Mouse (Mus musculus) liver, embryonic 16.5 days (tissue): ENCODE data around the gene Atp2b1. TPM values are rescaled to one million over a fixed set of nuclear protein-coding genes. Genes with fewer than 3 reads are reported as not detected.

ENCODE experiments used
- ATAC-seq: fragments of 200-750 bp; cut with Nextera tagmentation; 2 replicates; pipeline ENCODE4 v1.8.0; 2017; ENCODE audit warnings: low read depth, mild to moderate bottlenecking, moderate number of reproducible peaks, moderate library complexity
- H3K27ac ChIP-seq: fragments of 300-500 bp; sonication (generic); 2 replicates; pipeline ENCODE4 v1.5.1; 2014; ENCODE audit warnings: mild to moderate bottlenecking, low read length
- H3K27me3 ChIP-seq: fragments of 300-500 bp; sonication (generic); 2 replicates; pipeline ENCODE4 v1.6.1; 2014; ENCODE audit warnings: low read depth, low read length, mixed read lengths; ENCODE audit not compliant: control insufficient read depth, insufficient read depth
- H3K36me3 ChIP-seq: fragments of 300-500 bp; sonication (generic); 2 replicates; pipeline ENCODE4 v1.6.1; 2014; ENCODE audit warnings: mild to moderate bottlenecking; ENCODE audit not compliant: control insufficient read depth, insufficient read depth
- H3K4me1 ChIP-seq: fragments of 300-500 bp; sonication (generic); 2 replicates; pipeline ENCODE4 v1.6.1; 2014; ENCODE audit warnings: low read depth, low read length, mixed read lengths; ENCODE audit not compliant: control insufficient read depth
- H3K4me2 ChIP-seq: fragments of 300-500 bp; sonication (generic); 2 replicates; pipeline ENCODE4 v1.6.1; 2014; ENCODE audit warnings: low read depth, low read length, mixed read lengths
- H3K4me3 ChIP-seq: fragments of 300-500 bp; sonication (generic); 2 replicates; pipeline ENCODE4 v1.5.1; 2014; ENCODE audit warnings: low read depth, mild to moderate bottlenecking, low read length
- H3K9ac ChIP-seq: fragments of 300-500 bp; sonication (generic); 2 replicates; pipeline ENCODE4 v1.6.1; 2014; ENCODE audit warnings: low read depth, low read length
- H3K9me3 ChIP-seq: fragments of 300-500 bp; sonication (generic); replicated peaks from 2 replicates; pipeline ENCODE4 v1.6.1; 2016; ENCODE audit warnings: low read length; ENCODE audit not compliant: control insufficient read depth
- WGBS: fragments of 180-500 bp; shearing (Covaris S2); extraction: QIAGEN DNeasy Blood & Tissue Kit; methylation state at CpG from one replicate; pipeline ENCODE4 v1.1.7; 2014; ENCODE audit not compliant: insufficient replicate concordance; 5-methylcytosine and 5-hydroxymethylcytosine counted together
- polyA plus RNA-seq: library from polyadenylated mRNA; unstranded; fragments of >200 nt; fragmentation: Nextera tagmentation; extraction: Ambion mirVana; gene quantifications from 2 replicates; pipeline ENCODE4 v1.2.1, GENCODE M21; 2015

The Atp2b1 gene
- polyA plus RNA-seq, 1 experiment from 2014 or later: 29.0 TPM

GRCm38 (mm10) chr10:98940137-98940536 is 25.9 kb downstream of the Atp2b1 start:
- Histone ChIP-seq H3K4me1 (no peaks in the 10 kb centered on the region), H3K4me2 (no peak overlapping the region), H3K9me3 (no peaks in the 10 kb centered on the region), H3K4me3 (no peak overlapping the region), H3K27ac (no peak overlapping the region), H3K27me3 (no peaks in the 10 kb centered on the region), H3K36me3 (no peaks in the 10 kb centered on the region), H3K9ac (no peak overlapping the region)
- 77% methylated on average over 4 of the region's 4 CpGs for WGBS
- no peak for ATAC-seq

- no peaks in the 10 kb centered on the region for H3K36me3 ChIP-seq
- no peaks in the 10 kb centered on the region for H3K4me1 ChIP-seq
- no peak overlapping the region for H3K4me2 ChIP-seq
- no peak overlapping the region for H3K27ac ChIP-seq
- no peak overlapping the region for H3K4me3 ChIP-seq
- H3K9ac ChIP-seq: no peak overlapping the region
- 66% methylated on average over 2 of the region's 2 CpGs for whole genome bisulfite sequencing
- no peaks in the 10 kb centered on the region for H3K9me3 ChIP-seq
- no peak for ATAC-seq
- H3K27me3 ChIP-seq: no peaks in the 10 kb centered on the region
Measured at GRCm38 (mm10) chr10:98940799-98941198, 26.6 kb downstream of the Atp2b1 start.

- no peak overlapping the region for H3K4me3 ChIP-seq
- 40% methylated on average over 6 of the region's 6 CpGs for WGBS
- H3K36me3 ChIP-seq: no peaks in the 10 kb centered on the region
- H3K27me3 ChIP-seq: no peaks in the 10 kb centered on the region
- H3K9me3 ChIP-seq: no peaks in the 10 kb centered on the region
- no peak for ATAC-seq
- no peak overlapping the region for H3K4me2 ChIP-seq
- no peak overlapping the region for H3K9ac ChIP-seq
- no peak overlapping the region for H3K27ac ChIP-seq
- H3K4me1 ChIP-seq: peaks cover under 1% of the 10 kb centered on the region
Measured at GRCm38 (mm10) chr10:98941991-98942390, 27.8 kb downstream of the Atp2b1 start.

- 82% methylated on average over 8 of the region's 8 CpGs for WGBS
- Histone ChIP-seq H3K9ac (no peak overlapping the region), H3K4me1 (peaks cover 3% of the 10 kb centered on the region), H3K9me3 (no peaks in the 10 kb centered on the region), H3K36me3 (no peaks in the 10 kb centered on the region), H3K4me2 (no peak overlapping the region), H3K27ac (no peak overlapping the region), H3K27me3 (no peaks in the 10 kb centered on the region), H3K4me3 (no peak overlapping the region)
- ATAC-seq: no peak
Measured at GRCm38 (mm10) chr10:98942999-98943398, 28.8 kb downstream of the Atp2b1 start.

- Histone ChIP-seq H3K27me3 (no peaks in the 10 kb centered on the region), H3K4me1 (peaks cover 6% of the 10 kb centered on the region), H3K36me3 (no peaks in the 10 kb centered on the region), H3K27ac (no peak overlapping the region), H3K9me3 (no peaks in the 10 kb centered on the region), H3K4me2 (no peak overlapping the region), H3K9ac (no peak overlapping the region), H3K4me3 (no peak overlapping the region)
- no peak for ATAC-seq
- WGBS: 86% methylated on average over 8 of the region's 8 CpGs
Measured at GRCm38 (mm10) chr10:98943894-98944293, 29.7 kb downstream of the Atp2b1 start.

- no peak for ATAC-seq
- WGBS: 77% methylated on average over 9 of the region's 9 CpGs
- peaks cover 9% of the 10 kb centered on the region for H3K4me1 ChIP-seq
Measured at GRCm38 (mm10) chr10:98946031-98946791, 32.0 kb downstream of the Atp2b1 start.

GRCm38 (mm10) chr10:98947206-98947605 is 33.0 kb downstream of the Atp2b1 start:
- peak overlapping the region; percentile 33; the same call in 1 of the 2 replicates for H3K27ac ChIP-seq
- no peak overlapping the region for H3K9ac ChIP-seq
- H3K9me3 ChIP-seq: no peaks in the 10 kb centered on the region
- H3K4me2 ChIP-seq: no peak overlapping the region
- no peaks in the 10 kb centered on the region for H3K36me3 ChIP-seq
- ATAC-seq: no peak
- 17% methylated on average over 2 of the region's 2 CpGs for WGBS
- peaks cover 10% of the 10 kb centered on the region for H3K4me1 ChIP-seq
- no peaks in the 10 kb centered on the region for H3K27me3 ChIP-seq
- H3K4me3 ChIP-seq: no peak overlapping the region

More at GRCm38 (mm10) chr10:98946031-98946791, 32.0 kb downstream of the Atp2b1 start:
- no peaks in the 10 kb centered on the region for H3K27me3 ChIP-seq
- H3K36me3 ChIP-seq: no peaks in the 10 kb centered on the region
- H3K9ac ChIP-seq: no peak overlapping the region
- no peak overlapping the region for H3K4me2 ChIP-seq
- H3K27ac ChIP-seq: no peak overlapping the region
- no peaks in the 10 kb centered on the region for H3K9me3 ChIP-seq
- no peak overlapping the region for H3K4me3 ChIP-seq

GRCm38 (mm10) chr10:98948096-98948495 is 33.9 kb downstream of the Atp2b1 start:
- WGBS: 74% methylated on average over 5 of the region's 5 CpGs
- ATAC-seq: peak; percentile 25; the same call in 1 of the 2 replicates
- peaks cover 10% of the 10 kb centered on the region for H3K4me1 ChIP-seq

GRCm38 (mm10) chr10:98949750-98950149 is 35.5 kb downstream of the Atp2b1 start:
- H3K27me3 ChIP-seq: no peaks in the 10 kb centered on the region
- peaks cover 10% of the 10 kb centered on the region for H3K4me1 ChIP-seq
- H3K9ac ChIP-seq: no peak overlapping the region
- 16% methylated on average over 1 of the region's 1 CpGs for WGBS
- no peaks in the 10 kb centered on the region for H3K36me3 ChIP-seq
- no peak overlapping the region for H3K4me3 ChIP-seq
- H3K4me2 ChIP-seq: no peak overlapping the region
- no peak overlapping the region for H3K27ac ChIP-seq
- ATAC-seq: no peak
- no peaks in the 10 kb centered on the region for H3K9me3 ChIP-seq

More at GRCm38 (mm10) chr10:98948096-98948495, 33.9 kb downstream of the Atp2b1 start:
- Histone ChIP-seq H3K9ac (no peak overlapping the region), H3K36me3 (no peaks in the 10 kb centered on the region), H3K9me3 (no peaks in the 10 kb centered on the region), H3K4me2 (no peak overlapping the region), H3K27me3 (no peaks in the 10 kb centered on the region), H3K27ac (peak overlapping the region; percentile 49; the same call in 1 of the 2 replicates), H3K4me3 (no peak overlapping the region)
